22 mouse cellular contexts compared by ENCODE assay signal in genomic region chr7:116518155-116518554, GRCm38 (mm10). TPM values are rescaled to one million over a fixed set of nuclear protein-coding genes. Genes with fewer than 3 reads are reported as not detected.
DNase-seq lines count a peak whose midpoint lies in the region; ATAC-seq and TF ChIP-seq lines count a peak whose summit lies in the region.
"Had no signal": no experiment of that assay in that cellular context is flagged by ENCODE, and none has a peak within 500 bp of the region (broad histone marks: within the 10 kb centered on the region; RNA-seq: fewer than 3 reads in every experiment).

No protein-coding gene starts in this region.

- H3K9ac ChIP-seq in heart, embryonic 11.5 days (ENCODE audit: low read depth, low read length) = no peak overlapping the region
- no peak overlapping the region for H3K9ac ChIP-seq in heart, embryonic 15.5 days
- H3K9ac ChIP-seq in heart, adult 2 months (ENCODE audit: low read depth, low read length) = no peak overlapping the region
- H3K9ac ChIP-seq in midbrain, embryonic 15.5 days = no peak overlapping the region
- H3K9ac ChIP-seq in heart, embryonic 16.5 days (ENCODE audit: low read length) = no peak overlapping the region
- H3K9ac ChIP-seq: embryonic facial prominence, embryonic 12.5 days; forebrain, embryonic 15.5 days; hindbrain, embryonic 15.5 days had no signal

- no peak for TF ChIP-seq CTCF in heart, adult 2 months (IDR thresholded peaks at IDR 0.05)

- no peaks in the 10 kb centered on the region for H3K27me3 ChIP-seq in heart, embryonic 11.5 days (ENCODE audit: control insufficient read depth, insufficient read depth, low read length)
- no peaks in the 10 kb centered on the region for H3K27me3 ChIP-seq in heart, embryonic 15.5 days
- no peaks in the 10 kb centered on the region for H3K27me3 ChIP-seq in heart, adult 2 months (ENCODE audit: control insufficient read depth, insufficient read depth, low read length)
- H3K27me3 ChIP-seq in midbrain, embryonic 15.5 days (replicated peaks) = no peaks in the 10 kb centered on the region
- no peaks in the 10 kb centered on the region for H3K27me3 ChIP-seq in midbrain, embryonic 10.5 days (ENCODE audit: low read depth, poor library complexity, severe bottlenecking)
- no peaks in the 10 kb centered on the region for H3K27me3 ChIP-seq in heart, embryonic 16.5 days (ENCODE audit: control insufficient read depth, insufficient read depth, low read length)
- H3K27me3 ChIP-seq: CH12.LX; embryonic facial prominence, embryonic 12.5 days; forebrain, embryonic 15.5 days; hindbrain, embryonic 15.5 days; Patski had no signal

- no peaks in the 10 kb centered on the region for H3K9me3 ChIP-seq in heart, embryonic 11.5 days (replicated peaks; ENCODE audit: control insufficient read depth, low read length)
- no peaks in the 10 kb centered on the region for H3K9me3 ChIP-seq in heart, embryonic 15.5 days (replicated peaks)
- H3K9me3 ChIP-seq in midbrain, embryonic 15.5 days = no peaks in the 10 kb centered on the region
- no peaks in the 10 kb centered on the region for H3K9me3 ChIP-seq in midbrain, embryonic 10.5 days (replicated peaks)
- H3K9me3 ChIP-seq in heart, embryonic 16.5 days (replicated peaks; ENCODE audit: control insufficient read depth, low read length) = no peaks in the 10 kb centered on the region
- H3K9me3 ChIP-seq: embryonic facial prominence, embryonic 12.5 days; forebrain, embryonic 15.5 days; hindbrain, embryonic 15.5 days had no signal

- WGBS in heart, embryonic 11.5 days (ENCODE audit: insufficient replicate concordance) = 41% methylated on average over 5 of the region's 5 CpGs
- 54% methylated on average over 5 of the region's 5 CpGs for WGBS in heart, embryonic 15.5 days
- 74% methylated on average over 5 of the region's 5 CpGs for WGBS in heart, adult 2 months
- WGBS in midbrain, embryonic 15.5 days = 95% methylated on average over 5 of the region's 5 CpGs
- 89% methylated on average over 5 of the region's 5 CpGs for WGBS in midbrain, embryonic 10.5 days
- 50% methylated on average over 5 of the region's 5 CpGs for WGBS in heart, embryonic 16.5 days

- no peaks in the 10 kb centered on the region for H3K79me2 ChIP-seq in heart, adult 2 months (replicated peaks; ENCODE audit: control insufficient read depth, insufficient read depth, low read length)

- no peak for TF ChIP-seq POLR2A in heart, adult 2 months (IDR thresholded peaks at IDR 0.05; ENCODE audit: insufficient read depth, low read depth, low read length)

- no peak for ATAC-seq in heart, embryonic 11.5 days (replicated peaks; ENCODE audit: insufficient number of reproducible peaks, low FRiP score, low TSS enrichment)
- no peak for ATAC-seq in heart, embryonic 15.5 days (replicated peaks; ENCODE audit: insufficient number of reproducible peaks, insufficient read depth, low FRiP score, low read depth)
- no peak for ATAC-seq in midbrain, embryonic 15.5 days (replicated peaks)
- 0 out of 2 replicates have a peak, but pooled peaks have one; percentile 4 for ATAC-seq in heart, embryonic 16.5 days (replicated peaks; ENCODE audit: extremely low read depth, insufficient read depth, low FRiP score)
- ATAC-seq in granulocyte monocyte progenitor cell, adult 5-6 weeks (replicated peaks; ENCODE audit: poor library complexity, severe bottlenecking) = no peak
- ATAC-seq: activated CD4-positive, CD25-positive, alpha-beta regulatory T cell, adult 4 months; forebrain, embryonic 15.5 days; inflammation-experienced regulatory T-cells, adult 6 months; intestine, postnatal 0 days; Patski had no signal

- no peak overlapping the region for H3K4me3 ChIP-seq in heart, embryonic 11.5 days (ENCODE audit: low read depth, low read length)
- no peak overlapping the region for H3K4me3 ChIP-seq in heart, embryonic 15.5 days
- no peak overlapping the region for H3K4me3 ChIP-seq in heart, adult 2 months
- H3K4me3 ChIP-seq in midbrain, embryonic 15.5 days = no peak overlapping the region
- H3K4me3 ChIP-seq in midbrain, embryonic 10.5 days = no peak overlapping the region
- no peak overlapping the region for H3K4me3 ChIP-seq in heart, embryonic 16.5 days (ENCODE audit: low read length)
- H3K4me3 ChIP-seq: embryonic facial prominence, embryonic 12.5 days; forebrain, embryonic 15.5 days; hindbrain, embryonic 15.5 days had no signal

- peaks cover 4% of the 10 kb centered on the region; the same call in 1 of the 2 replicates for H3K36me3 ChIP-seq in heart, embryonic 11.5 days (ENCODE audit: control insufficient read depth, insufficient read depth, low read length)
- peaks cover 11% of the 10 kb centered on the region for H3K36me3 ChIP-seq in heart, embryonic 15.5 days
- H3K36me3 ChIP-seq in heart, adult 2 months (ENCODE audit: control insufficient read depth, insufficient read depth, low read length) = no peaks in the 10 kb centered on the region
- no peaks in the 10 kb centered on the region for H3K36me3 ChIP-seq in midbrain, embryonic 15.5 days (replicated peaks)
- peaks cover 17% of the 10 kb centered on the region for H3K36me3 ChIP-seq in midbrain, embryonic 10.5 days
- peaks cover 8% of the 10 kb centered on the region for H3K36me3 ChIP-seq in heart, embryonic 16.5 days (ENCODE audit: control insufficient read depth, insufficient read depth)

- no peak for DNase-seq in heart, postnatal 4 days
- DNase-seq in heart, adult 2 months = no peak
- no peak for DNase-seq in midbrain, embryonic 10.5 days (ENCODE audit: low spot score)
- DNase-seq: adrenal gland, postnatal 14 days; cerebellum, adult 11-12 months; cerebellum, adult 9-10 months; cerebellum, postnatal 25 days; gastrocnemius, postnatal 36 days; kidney, adult 8-10 months had no signal

- H3K4me1 ChIP-seq in heart, embryonic 11.5 days (ENCODE audit: control insufficient read depth, insufficient read depth, low read length) = peaks cover 16% of the 10 kb centered on the region
- H3K4me1 ChIP-seq in heart, embryonic 15.5 days (replicated peaks) = peaks cover 14% of the 10 kb centered on the region
- peaks cover 14% of the 10 kb centered on the region for H3K4me1 ChIP-seq in heart, adult 2 months (ENCODE audit: control insufficient read depth, insufficient read depth, low read length)
- peaks cover 4% of the 10 kb centered on the region; the same call in 1 of the 2 replicates for H3K4me1 ChIP-seq in midbrain, embryonic 15.5 days
- H3K4me1 ChIP-seq in midbrain, embryonic 10.5 days = no peaks in the 10 kb centered on the region
- peaks cover 4% of the 10 kb centered on the region; the same call in 1 of the 2 replicates for H3K4me1 ChIP-seq in heart, embryonic 16.5 days (ENCODE audit: control insufficient read depth, insufficient read depth, low read length)
- H3K4me1 ChIP-seq: embryonic facial prominence, embryonic 12.5 days; forebrain, embryonic 15.5 days had no signal

- no peak overlapping the region for H3K4me2 ChIP-seq in heart, embryonic 11.5 days
- no peak overlapping the region for H3K4me2 ChIP-seq in heart, embryonic 15.5 days
- no peak overlapping the region for H3K4me2 ChIP-seq in midbrain, embryonic 15.5 days
- no peak overlapping the region for H3K4me2 ChIP-seq in heart, embryonic 16.5 days (ENCODE audit: low read depth, low read length)
- H3K4me2 ChIP-seq: embryonic facial prominence, embryonic 12.5 days; forebrain, embryonic 15.5 days; hindbrain, embryonic 15.5 days had no signal

- TF ChIP-seq EP300 in heart, adult 2 months (IDR thresholded peaks at IDR 0.05; ENCODE audit: insufficient read depth, low read depth, low read length) = no peak

- intact Hi-C loops in heart, adult 2 months (cut with DNase I) = loop anchor here (5.0 kb wide), 1 partner anchor 181 kb away; no protein-coding TSS in a partner anchor

- peak overlapping the region; percentile 62 for H3K27ac ChIP-seq in heart, embryonic 11.5 days (ENCODE audit: low read depth, low read length)
- H3K27ac ChIP-seq in heart, embryonic 15.5 days = peak overlapping the region; percentile 52
- no peak overlapping the region for H3K27ac ChIP-seq in heart, adult 2 months
- H3K27ac ChIP-seq in midbrain, embryonic 15.5 days = 0 out of 2 replicates have a peak overlapping the region, but pooled peaks have one; percentile 7
- no peak overlapping the region for H3K27ac ChIP-seq in midbrain, embryonic 10.5 days (replicated peaks)
- H3K27ac ChIP-seq in heart, embryonic 16.5 days (ENCODE audit: low read length) = peak overlapping the region; percentile 51
- H3K27ac ChIP-seq: embryonic facial prominence, embryonic 12.5 days; forebrain, embryonic 15.5 days had no signal

RNA-seq across cellular contexts. Expression of gene Nucb2, which starts 14.0 kb away (rescaled TPM):
- polyA plus RNA-seq in heart, embryonic 11.5 days (2014; fragmentation: Nextera tagmentation; extraction: Ambion mirVana) = 6.5 and 8.7 TPM in 2 replicates
- 10 to 100 TPM; 13.3 to 14.0 TPM for total RNA-seq in heart, postnatal 4 days (2021)
- polyA plus RNA-seq in heart, embryonic 15.5 days (2015; fragmentation: Nextera tagmentation; extraction: Ambion mirVana) = 9.3 and 9.4 TPM in 2 replicates
- 1 to 10 TPM; 6.9 to 7.3 TPM for total RNA-seq in heart, adult 2 months (2021)
- polyA plus RNA-seq in heart, adult 2 months (2012; rRNA removed) = 1.8 and 2.3 TPM in 2 replicates
- polyA plus RNA-seq in midbrain, embryonic 15.5 days (2015; fragmentation: Nextera tagmentation; extraction: Ambion mirVana) = 28.0 and 32.0 TPM in 2 replicates
- polyA plus RNA-seq in midbrain, embryonic 10.5 days (2016; fragmentation: Nextera tagmentation; extraction: Ambion mirVana) = 11.7 and 11.8 TPM in 2 replicates
- 7.8 and 8.4 TPM in 2 replicates for polyA plus RNA-seq in heart, embryonic 16.5 days (2015; fragmentation: Nextera tagmentation; extraction: Ambion mirVana)
- 39.3 and 55.1 TPM in 2 replicates for total RNA-seq in granulocyte monocyte progenitor cell, adult 5-6 weeks (2014; fragmentation: Nextera tagmentation)
- 87.7 and 106 TPM in 2 replicates for total RNA-seq in granulocyte monocyte progenitor cell, adult 5-6 weeks (2017)

Comparison
In these comparisons a context has a peak if more than half of its experiments do, and no peak if none do; other contexts are left out.
1. H3K27ac ChIP-seq: peak in heart, embryonic 11.5 days (single experiment), heart, embryonic 15.5 days (single experiment), midbrain, embryonic 15.5 days (single experiment) and heart, embryonic 16.5 days (single experiment); none in heart, adult 2 months (single experiment) and midbrain, embryonic 10.5 days (single experiment).